Mouse (Mus musculus): ENCODE measurements at regions not wholly inside any gene's neighbourhood (a gene's known extent, or its start where the extent isn't known, plus 50 kb on each side); places are given as distances from the start of the nearest gene placed in this dataset.

GRCm38 (mm10) chr2:116808113-116808512 lies 70.4 kb upstream of the Tmco5 start:
- DNase-seq (ENCODE audit: low spot score in 2 of 2) = no peak

DNA sequence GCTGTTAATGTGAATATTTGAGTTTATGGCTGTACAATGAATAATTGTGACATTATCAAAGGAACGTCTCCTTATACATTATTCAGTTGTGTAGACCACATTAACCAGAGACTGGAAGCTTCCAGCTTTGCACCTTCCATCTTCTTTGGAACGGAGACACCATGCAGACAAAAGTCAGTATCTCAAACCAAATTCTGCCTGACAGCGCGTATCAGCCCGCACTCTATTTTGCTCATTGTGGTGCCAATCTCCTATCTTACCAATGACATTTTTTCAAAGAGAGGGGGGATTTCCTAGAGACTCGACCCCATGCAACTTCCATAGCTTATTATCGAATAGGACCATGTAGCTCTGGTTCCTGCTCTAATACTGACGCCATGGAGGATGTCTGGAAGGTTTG lies 69.9 kb upstream of the Tmco5 start:
- no peak for DNase-seq (ENCODE audit: low spot score in 2 of 2)

- no peak for DNase-seq (ENCODE audit: low spot score in 2 of 2)
Observed at GRCm38 (mm10) chr2:116810116-116810515, 68.4 kb upstream of the Tmco5 start.

GRCm38 (mm10) chr2:116812869-116813558 lies 65.5 kb upstream of the Tmco5 start:
- no peak for DNase-seq (ENCODE audit: low spot score in 2 of 2)

DNA sequence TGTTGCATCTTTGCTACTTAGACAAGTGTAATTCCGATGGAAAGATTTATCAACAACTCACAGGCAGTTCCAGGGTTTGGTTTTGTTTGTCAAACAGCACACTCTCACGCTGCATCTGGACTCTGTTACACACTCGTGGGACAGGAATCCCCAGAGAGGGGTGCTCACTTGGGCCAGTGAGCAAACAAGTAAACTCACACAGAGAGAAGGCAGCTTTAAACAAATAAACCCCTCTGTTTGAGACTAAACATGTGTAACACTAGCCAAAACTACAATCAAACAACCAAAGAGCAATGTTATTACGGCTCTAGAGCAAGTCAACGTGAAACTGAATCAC lies 65.0 kb upstream of the Tmco5 start:
- DNase-seq (ENCODE audit: low spot score in 2 of 2) = no peak

DNA sequence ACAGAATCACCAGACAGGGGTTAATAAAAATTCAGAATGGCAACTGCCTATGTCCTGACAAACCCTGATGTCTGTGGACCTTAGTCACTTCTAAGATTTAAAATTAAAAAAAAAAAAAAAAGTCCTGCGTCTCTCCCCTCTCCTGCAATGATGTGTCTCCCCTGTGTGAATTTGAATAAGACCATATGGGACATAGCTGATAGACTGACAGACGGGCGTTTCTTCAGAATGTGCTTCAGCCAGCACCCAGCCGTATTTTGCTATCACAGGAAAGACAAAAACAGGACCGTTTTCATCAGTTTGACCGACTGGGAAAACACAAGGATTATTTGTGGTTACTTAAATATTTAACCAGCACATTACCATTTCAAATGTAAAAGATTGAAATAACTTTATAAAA lies 61.4 kb upstream of the Tmco5 start:
- no peak for DNase-seq (ENCODE audit: low spot score in 2 of 2)

DNA sequence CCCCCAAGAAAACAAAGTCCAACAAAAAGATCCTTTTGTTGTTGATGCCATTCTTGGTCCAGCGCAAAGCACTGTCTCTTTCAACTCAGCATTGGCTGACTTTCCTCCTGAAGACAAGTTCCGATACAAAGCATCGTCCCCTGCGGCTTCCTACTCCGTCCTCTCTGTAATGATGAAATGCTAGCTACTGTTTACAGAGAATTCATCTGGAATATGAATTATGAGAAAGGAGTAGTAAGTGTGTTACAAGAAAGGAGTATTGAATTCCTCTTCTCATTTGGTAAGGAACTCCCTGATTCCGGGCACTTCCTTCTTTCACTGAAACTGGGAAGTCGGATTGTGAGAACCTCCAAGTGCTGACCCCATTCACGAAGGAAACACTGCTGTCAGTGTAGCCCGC lies 60.9 kb upstream of the Tmco5 start:
- DNase-seq (ENCODE audit: low spot score in 2 of 2) = no peak

DNA sequence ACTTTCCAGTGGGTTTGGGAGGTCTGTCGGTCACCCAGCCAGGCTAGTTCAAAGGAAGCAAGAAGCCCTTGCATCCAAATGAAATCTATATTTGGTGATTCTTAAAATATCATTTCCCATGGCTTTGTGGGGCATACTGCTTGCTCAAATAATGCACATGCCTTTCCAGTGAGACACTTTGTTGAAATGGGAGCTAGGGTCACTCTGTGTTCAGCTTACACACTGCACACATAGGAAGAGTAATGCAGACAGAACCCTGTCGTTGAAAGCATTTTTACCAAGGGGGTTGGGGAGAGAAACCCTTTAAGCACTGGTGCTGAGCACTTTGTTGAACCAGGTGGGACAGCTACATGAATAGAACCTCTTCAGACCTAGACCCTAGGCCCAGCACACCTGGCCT lies 59.9 kb upstream of the Tmco5 start:
- DNase-seq (ENCODE audit: low spot score in 2 of 2) = no peak

DNA sequence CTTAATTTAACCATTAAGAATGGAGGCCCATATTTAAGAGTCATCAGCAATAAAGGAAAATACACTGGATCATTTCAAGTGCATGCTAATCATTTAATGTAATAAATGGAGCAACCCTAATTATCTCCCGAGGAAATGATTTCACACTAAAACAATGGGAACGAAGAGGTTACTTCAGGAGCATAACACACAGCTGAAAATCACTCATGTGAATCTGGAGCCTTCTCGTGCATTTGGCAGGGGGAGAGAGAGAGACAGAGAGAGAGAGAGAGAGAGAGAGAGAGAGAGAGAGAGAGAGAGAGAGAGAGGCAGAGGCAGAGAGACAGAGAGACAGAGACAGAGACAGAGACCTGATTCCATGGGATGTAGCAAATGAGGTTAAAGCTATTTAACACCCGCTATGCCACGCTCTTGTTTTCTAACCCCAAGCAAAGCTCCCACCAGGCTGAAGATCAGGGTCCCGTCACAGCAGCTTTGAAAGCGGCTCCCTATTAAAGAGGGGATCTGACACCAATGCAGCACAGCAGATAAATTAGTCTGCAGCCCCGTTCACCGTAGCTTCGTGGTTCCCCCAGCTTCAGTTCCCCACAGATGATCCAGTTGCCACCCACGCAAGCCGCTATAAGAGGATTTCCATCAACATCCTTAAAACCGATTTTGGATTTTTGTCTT lies 59.3 kb upstream of the Tmco5 start:
- no peak for DNase-seq (ENCODE audit: low spot score in 2 of 2)

GRCm38 (mm10) chr2:116820831-116821745 lies 57.4 kb upstream of the Tmco5 start:
- DNase-seq (ENCODE audit: low spot score in 2 of 2) = no peak

Data from gastrocnemius, adult 8-10 months (tissue).